Mouse (Mus musculus) forebrain, embryonic 16.5 days (tissue): ENCODE results near the gene Pabpc4. TPM values are rescaled to one million over a fixed set of nuclear protein-coding genes. Genes with fewer than 3 reads are reported as not detected.

Experiments used
- ATAC-seq: fragments of 200-750 bp; cut with Nextera tagmentation; 2 replicates; pipeline ENCODE4 v1.8.0; 2017; ENCODE audit warnings: mild to moderate bottlenecking, moderate library complexity
- H3K27ac ChIP-seq: fragments of 300-500 bp; sonication (generic); 2 replicates; pipeline ENCODE4 v1.5.1; 2014; ENCODE audit warnings: low read length, control low read depth
- H3K27me3 ChIP-seq: fragments of 300-500 bp; sonication (generic); replicated peaks from 2 replicates; pipeline ENCODE4 v1.6.1; 2014; ENCODE audit warnings: low read length; ENCODE audit not compliant: control insufficient read depth, insufficient read depth
- H3K36me3 ChIP-seq: fragments of 300-500 bp; sonication (generic); 2 replicates; pipeline ENCODE4 v1.6.1; 2014; ENCODE audit not compliant: control insufficient read depth, insufficient read depth
- H3K4me1 ChIP-seq: fragments of 300-500 bp; sonication (generic); replicated peaks from 2 replicates; pipeline ENCODE4 v1.6.1; 2014; ENCODE audit warnings: low read length; ENCODE audit not compliant: control insufficient read depth, insufficient read depth
- H3K4me2 ChIP-seq: fragments of 300-500 bp; sonication (generic); 2 replicates; pipeline ENCODE4 v1.6.1; 2014; ENCODE audit warnings: mild to moderate bottlenecking, low read length, control low read depth
- H3K4me3 ChIP-seq: fragments of 300-500 bp; sonication (generic); replicated peaks from 2 replicates; pipeline ENCODE4 v1.5.1; 2014; ENCODE audit warnings: mild to moderate bottlenecking, low read length, control low read depth
- H3K9ac ChIP-seq: fragments of 300-500 bp; sonication (generic); replicated peaks from 2 replicates; pipeline ENCODE4 v1.6.1; 2014; ENCODE audit warnings: low read depth, low read length, control low read depth
- H3K9me3 ChIP-seq: fragments of 300-500 bp; sonication (generic); 2 replicates; pipeline ENCODE4 v1.6.1; 2016; ENCODE audit warnings: low read length; ENCODE audit not compliant: control insufficient read depth
- WGBS: fragments of 180-500 bp; shearing (Covaris S2); extraction: QIAGEN DNeasy Blood & Tissue Kit; methylation state at CpG from one replicate; pipeline ENCODE4 v1.1.7; 2014; 5-methylcytosine and 5-hydroxymethylcytosine counted together
- polyA plus RNA-seq: library from polyadenylated mRNA; unstranded; fragments of >200 nt; fragmentation: Nextera tagmentation; extraction: Ambion mirVana; gene quantifications from 2 replicates; pipeline ENCODE4 v1.2.1, GENCODE M21; 2015

The Pabpc4 gene
- 28.5 and 34.5 TPM in 2 replicates for polyA plus RNA-seq

DNA sequence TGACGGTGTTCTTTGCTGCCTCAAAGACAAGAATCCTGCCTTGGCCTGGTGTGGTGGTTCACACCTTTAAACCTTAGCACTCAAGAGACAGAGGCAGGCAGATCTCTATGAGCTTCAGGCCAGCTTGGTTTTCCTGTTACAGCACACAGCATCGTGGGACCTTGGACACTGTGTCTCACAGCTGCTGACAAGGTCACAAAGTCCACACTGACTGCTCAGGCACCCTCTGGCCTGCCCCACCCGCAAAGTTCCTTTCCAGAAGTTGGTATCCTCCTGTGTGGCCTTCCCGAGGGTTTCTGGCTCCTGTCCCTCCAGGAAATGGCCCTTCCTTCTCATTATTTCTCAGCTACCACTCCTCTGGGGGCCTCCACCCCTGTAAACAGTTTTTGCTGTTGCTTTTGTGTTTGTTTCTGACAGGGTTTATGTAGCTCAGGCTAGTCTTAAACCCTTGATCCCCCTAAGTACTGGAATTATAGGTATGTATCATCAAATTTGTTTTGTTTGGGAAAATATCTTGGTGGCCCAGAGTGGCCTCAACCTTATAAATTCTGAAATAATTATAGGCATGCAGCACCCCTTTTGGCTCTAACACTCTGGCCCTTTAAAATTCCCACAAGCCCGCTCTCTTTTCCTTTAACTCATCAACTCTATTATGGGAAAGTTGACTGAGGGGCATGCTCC, at the start of gene Pabpc4:
Pabpc4 (plus strand) TSS at position 631 of the 681 bp plus-strand sequence.
- H3K4me3 ChIP-seq = no peak within 1 kb of the TSS
- ATAC-seq = no peak
- H3K4me2 ChIP-seq = no peak within 1 kb of the TSS
- no peaks in the 10 kb centered on the region for H3K4me1 ChIP-seq
- H3K27ac ChIP-seq = no peak within 1 kb of the TSS
- H3K27me3 ChIP-seq = no peaks in the 10 kb centered on the region
- H3K9ac ChIP-seq = no peak within 1 kb of the TSS
- WGBS = 78% methylated on average over 5 of the region's 5 CpGs
- H3K9me3 ChIP-seq = no peaks in the 10 kb centered on the region
- H3K36me3 ChIP-seq = no peaks in the 10 kb centered on the region

DNA sequence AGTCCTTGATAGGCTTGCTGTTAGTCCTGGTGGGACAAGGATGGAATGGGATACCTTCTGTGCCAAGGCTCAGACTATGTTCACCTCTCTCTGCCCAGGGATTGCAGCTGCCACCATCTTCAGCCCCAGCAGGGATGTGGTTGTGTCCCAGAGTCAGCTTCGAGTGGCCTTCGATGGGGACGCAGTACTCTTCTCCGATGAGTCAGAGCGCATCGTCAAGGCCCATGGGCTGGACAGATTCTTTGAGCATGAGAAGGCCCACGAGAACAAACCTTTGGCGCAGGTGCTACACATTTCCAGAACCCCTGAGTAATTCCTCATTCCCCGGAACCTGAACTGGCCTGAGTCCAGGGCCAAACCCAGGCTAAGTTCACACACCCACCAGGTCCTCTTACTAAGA, 48.2 kb upstream of the Pabpc4 start:
- H3K9me3 ChIP-seq = no peaks in the 10 kb centered on the region
- no peak overlapping the region for H3K4me2 ChIP-seq
- no peaks in the 10 kb centered on the region for H3K36me3 ChIP-seq
- no peak for ATAC-seq
- H3K4me1 ChIP-seq = 0 out of 2 replicates have a peak, but pooled peaks cover 2% of the 10 kb centered on the region
- H3K9ac ChIP-seq = no peak overlapping the region
- 94% methylated on average over 9 of the region's 9 CpGs for WGBS
- no peak overlapping the region for H3K27ac ChIP-seq
- H3K27me3 ChIP-seq = no peaks in the 10 kb centered on the region
- H3K4me3 ChIP-seq = no peak overlapping the region

DNA sequence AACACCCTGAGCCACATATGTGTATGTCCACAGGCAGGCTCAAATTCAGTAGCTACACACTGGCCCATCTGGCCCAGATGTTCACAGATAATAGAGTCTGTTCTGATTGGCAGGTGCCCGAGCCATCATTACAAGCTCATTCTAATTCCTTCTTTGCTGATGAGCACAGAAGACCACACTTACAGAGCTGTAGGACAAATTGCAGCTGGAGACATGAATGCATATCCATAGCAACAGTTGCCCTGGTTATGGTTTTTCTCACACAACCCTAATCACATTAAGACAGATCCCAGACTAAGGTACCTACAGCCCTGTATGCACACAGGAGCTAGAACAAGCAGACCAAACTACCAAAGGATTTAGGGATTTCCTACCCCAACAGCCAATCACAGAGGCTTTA, 46.8 kb upstream of the Pabpc4 start:
- Histone ChIP-seq H3K9me3 (no peaks in the 10 kb centered on the region), H3K4me2 (no peak overlapping the region), H3K36me3 (no peaks in the 10 kb centered on the region), H3K9ac (no peak overlapping the region), H3K4me3 (no peak overlapping the region), H3K4me1 (0 out of 2 replicates have a peak, but pooled peaks cover 2% of the 10 kb centered on the region), H3K27me3 (no peaks in the 10 kb centered on the region), H3K27ac (peak overlapping the region; percentile 42; the same call in 1 of the 2 replicates)
- 62% methylated on average over 1 of the region's 1 CpGs for WGBS
- peak; percentile 72 for ATAC-seq

DNA sequence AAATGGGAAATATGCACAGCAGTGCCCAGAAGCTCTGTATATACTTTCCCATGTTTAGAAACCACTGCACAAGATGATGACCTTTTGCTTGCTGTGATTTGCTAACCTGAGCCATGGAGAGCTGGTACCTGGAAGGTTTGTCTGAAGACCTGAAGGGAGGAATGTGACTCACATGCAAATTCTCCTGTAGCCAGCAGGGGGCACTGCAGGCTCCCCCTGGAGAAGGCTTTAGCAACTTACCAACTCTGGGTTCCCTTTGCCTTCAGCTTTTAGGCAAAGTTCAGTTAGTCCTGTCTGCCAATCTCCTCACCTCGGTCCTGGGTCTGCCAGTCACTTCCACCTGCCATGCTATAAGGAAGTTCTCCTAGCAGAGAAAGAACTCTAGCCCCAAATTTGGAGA, 45.4 kb upstream of the Pabpc4 start:
- WGBS = 14% methylated on average over 1 of the region's 1 CpGs
- no peak overlapping the region for H3K9ac ChIP-seq
- no peak for ATAC-seq
- no peaks in the 10 kb centered on the region for H3K9me3 ChIP-seq
- 0 out of 2 replicates have a peak, but pooled peaks cover 2% of the 10 kb centered on the region for H3K4me1 ChIP-seq
- no peak overlapping the region for H3K4me3 ChIP-seq
- no peaks in the 10 kb centered on the region for H3K36me3 ChIP-seq
- no peaks in the 10 kb centered on the region for H3K27me3 ChIP-seq
- H3K27ac ChIP-seq = no peak overlapping the region
- H3K4me2 ChIP-seq = no peak overlapping the region

DNA sequence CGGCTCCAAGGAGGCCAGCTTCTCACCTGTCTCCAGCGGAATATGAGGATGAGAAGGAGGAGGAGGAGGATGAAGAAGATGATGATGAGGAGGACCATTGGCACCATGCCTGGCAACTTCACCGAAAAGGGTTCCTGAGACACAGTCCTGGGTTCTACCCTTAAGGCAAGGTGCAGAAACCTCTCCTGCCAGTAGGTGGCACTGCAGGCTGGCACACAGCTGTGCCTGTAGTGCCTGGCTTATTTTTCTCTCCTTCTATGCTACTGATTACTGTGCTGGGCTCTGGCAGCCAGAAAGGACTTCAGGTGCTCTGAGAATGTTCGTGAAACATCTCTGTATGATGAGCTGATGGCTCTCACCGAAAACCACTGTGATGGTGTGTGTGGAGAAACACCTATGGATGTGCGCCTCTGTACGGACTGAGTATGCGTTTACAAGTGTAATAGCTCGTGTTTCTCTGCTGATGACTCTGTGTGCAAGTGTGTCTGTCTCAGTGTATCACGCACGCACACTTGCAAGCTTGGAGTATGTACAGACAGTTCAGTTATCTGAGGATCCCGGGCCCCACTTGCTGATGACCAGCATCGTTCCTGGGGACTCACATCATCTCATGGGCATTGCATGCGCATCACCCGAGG, 42.3 kb upstream of the Pabpc4 start:
- H3K27ac ChIP-seq = no peak overlapping the region
- ATAC-seq = peak; percentile 85
- 72% methylated on average over 15 of the region's 15 CpGs for WGBS

DNA sequence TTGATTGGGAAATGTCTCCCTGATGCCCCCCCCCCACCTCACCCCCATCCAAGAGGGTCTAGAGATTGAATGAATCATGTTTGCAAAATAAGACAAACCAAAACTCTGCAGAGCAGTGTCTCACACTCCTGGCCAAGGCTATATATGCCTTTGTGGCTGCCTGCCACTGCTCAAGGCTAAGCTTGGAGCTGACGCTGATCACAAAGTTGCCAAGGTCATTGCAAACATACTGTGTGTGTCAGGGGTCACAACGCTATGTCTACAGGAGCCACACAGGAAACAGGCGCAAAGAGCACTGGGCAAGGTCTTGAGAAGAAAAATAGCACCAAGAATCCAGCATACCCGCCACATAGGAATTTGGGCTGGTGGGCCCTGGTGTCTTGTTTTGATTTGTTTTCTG, 41.5 kb upstream of the Pabpc4 start:
- no peak overlapping the region for H3K27ac ChIP-seq
- no peaks in the 10 kb centered on the region for H3K36me3 ChIP-seq
- H3K9ac ChIP-seq = no peak overlapping the region
- no peaks in the 10 kb centered on the region for H3K4me1 ChIP-seq
- no peak overlapping the region for H3K4me2 ChIP-seq
- H3K4me3 ChIP-seq = no peak overlapping the region
- no peak for ATAC-seq
- no peaks in the 10 kb centered on the region for H3K9me3 ChIP-seq
- no peaks in the 10 kb centered on the region for H3K27me3 ChIP-seq
- 89% methylated on average over 4 of the region's 4 CpGs for WGBS

More for the DNA sequence above, 42.3 kb upstream of the Pabpc4 start:
- no peak overlapping the region for H3K4me2 ChIP-seq
- no peak overlapping the region for H3K9ac ChIP-seq
- H3K4me1 ChIP-seq = 0 out of 2 replicates have a peak, but pooled peaks cover 2% of the 10 kb centered on the region
- no peaks in the 10 kb centered on the region for H3K27me3 ChIP-seq
- no peak overlapping the region for H3K4me3 ChIP-seq
- H3K36me3 ChIP-seq = no peaks in the 10 kb centered on the region
- H3K9me3 ChIP-seq = no peaks in the 10 kb centered on the region

DNA sequence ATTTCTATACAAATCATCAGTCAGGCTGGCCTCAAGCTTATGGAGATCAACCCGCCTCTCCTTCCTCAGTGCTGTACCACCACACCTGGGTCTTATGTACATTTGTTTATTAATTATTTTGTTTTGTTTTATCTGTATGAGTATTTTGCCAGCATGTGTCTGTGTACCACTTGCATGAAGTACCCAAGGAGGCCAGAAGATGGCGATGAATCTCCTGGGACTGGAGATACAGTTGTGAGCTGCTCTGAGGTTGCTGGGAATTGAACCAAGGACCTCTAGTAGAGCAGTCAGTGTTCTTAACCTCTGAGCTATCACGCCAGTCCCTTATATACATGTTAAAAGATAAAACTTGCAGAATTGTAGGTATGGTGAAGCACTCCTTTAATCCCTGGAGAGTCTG, 38.8 kb upstream of the Pabpc4 start:
- 43% methylated on average over 3 of the region's 3 CpGs for WGBS
- Histone ChIP-seq H3K4me2 (no peak overlapping the region), H3K27ac (no peak overlapping the region), H3K4me1 (no peaks in the 10 kb centered on the region), H3K4me3 (no peak overlapping the region), H3K9me3 (no peaks in the 10 kb centered on the region), H3K9ac (no peak overlapping the region), H3K27me3 (no peaks in the 10 kb centered on the region), H3K36me3 (no peaks in the 10 kb centered on the region)
- ATAC-seq = no peak

DNA sequence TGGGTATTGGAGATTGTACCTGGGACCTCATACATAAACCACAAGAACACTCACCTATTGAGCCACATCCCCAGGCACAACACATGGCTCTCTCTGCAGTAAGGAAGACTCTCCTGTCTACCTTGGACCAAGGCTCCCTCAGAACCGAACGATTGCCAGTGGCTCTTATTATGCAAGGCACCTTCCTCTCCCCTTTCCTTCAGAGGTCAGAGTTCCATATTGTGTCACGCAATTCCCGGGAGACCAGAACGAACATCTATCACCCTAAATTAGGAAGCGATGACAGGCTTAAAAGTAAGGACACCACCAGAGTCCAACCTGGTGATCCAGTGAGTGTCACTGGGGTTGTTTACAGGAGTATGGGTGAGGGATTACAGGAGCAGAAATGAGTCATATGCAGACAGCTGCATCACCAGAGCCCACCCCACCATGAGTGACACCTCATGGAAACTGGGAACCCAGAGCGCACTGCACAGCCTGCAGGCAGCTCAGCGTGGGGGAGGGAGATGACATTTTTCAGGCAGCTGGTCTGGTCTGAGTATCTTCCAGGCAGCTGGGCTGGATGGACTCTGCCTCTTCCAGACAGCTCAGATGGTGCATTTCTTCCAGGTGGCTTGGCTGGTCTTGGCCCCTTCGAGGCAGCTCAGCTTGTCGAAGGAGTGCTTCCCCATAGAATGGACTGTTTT, 36.3 kb upstream of the Pabpc4 start:
- Histone ChIP-seq H3K27me3 (no peaks in the 10 kb centered on the region), H3K4me2 (no peak overlapping the region), H3K9me3 (no peaks in the 10 kb centered on the region), H3K4me3 (no peak overlapping the region), H3K36me3 (no peaks in the 10 kb centered on the region), H3K9ac (no peak overlapping the region), H3K27ac (no peak overlapping the region), H3K4me1 (no peaks in the 10 kb centered on the region)
- ATAC-seq = no peak
- 79% methylated on average over 10 of the region's 10 CpGs for WGBS

DNA sequence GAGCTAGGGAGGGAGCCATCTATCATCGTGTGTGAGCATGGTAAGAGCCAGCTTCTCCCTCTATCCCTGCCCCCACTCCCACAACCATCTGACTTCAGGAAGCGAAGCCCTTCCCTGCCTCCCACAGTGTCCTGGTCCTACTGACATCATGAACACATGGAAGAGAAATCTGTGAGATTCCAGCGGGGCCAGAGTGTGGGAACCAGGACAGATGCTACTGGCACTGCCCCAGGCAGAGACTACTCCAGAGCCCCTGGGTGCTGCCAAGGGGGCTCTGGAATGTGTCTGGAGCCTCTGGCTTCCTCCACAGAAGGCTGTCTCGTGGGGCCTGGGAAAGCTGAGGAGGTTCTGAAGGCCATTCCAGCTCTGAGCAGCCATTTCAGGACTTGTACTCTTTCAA, 34.4 kb upstream of the Pabpc4 start:
- no peak overlapping the region for H3K9ac ChIP-seq
- no peak overlapping the region for H3K4me3 ChIP-seq
- WGBS = 53% methylated on average over 4 of the region's 4 CpGs
- H3K27me3 ChIP-seq = peaks cover 7% of the 10 kb centered on the region
- ATAC-seq = no peak
- no peaks in the 10 kb centered on the region for H3K9me3 ChIP-seq
- H3K4me2 ChIP-seq = no peak overlapping the region
- no peak overlapping the region for H3K27ac ChIP-seq
- H3K36me3 ChIP-seq = no peaks in the 10 kb centered on the region
- no peaks in the 10 kb centered on the region for H3K4me1 ChIP-seq
